Mouse (Mus musculus) monocyte, adult 5-6 weeks (primary cell): ENCODE measurements at regions not wholly inside any gene's neighbourhood (a gene's known extent, or its start where the extent isn't known, plus 50 kb on each side); places are given as distances from the start of the nearest gene placed in this dataset.

Experiments used
- ATAC-seq: fragments of 153-309, 156-312 bp; replicated peaks from 2 replicates; pipeline ENCODE4 v1.8.0; 2017; ENCODE audit warnings: mild to moderate bottlenecking; ENCODE audit not compliant: low TSS enrichment, insufficient number of reproducible peaks, severe bottlenecking, poor library complexity, low FRiP score

DNA sequence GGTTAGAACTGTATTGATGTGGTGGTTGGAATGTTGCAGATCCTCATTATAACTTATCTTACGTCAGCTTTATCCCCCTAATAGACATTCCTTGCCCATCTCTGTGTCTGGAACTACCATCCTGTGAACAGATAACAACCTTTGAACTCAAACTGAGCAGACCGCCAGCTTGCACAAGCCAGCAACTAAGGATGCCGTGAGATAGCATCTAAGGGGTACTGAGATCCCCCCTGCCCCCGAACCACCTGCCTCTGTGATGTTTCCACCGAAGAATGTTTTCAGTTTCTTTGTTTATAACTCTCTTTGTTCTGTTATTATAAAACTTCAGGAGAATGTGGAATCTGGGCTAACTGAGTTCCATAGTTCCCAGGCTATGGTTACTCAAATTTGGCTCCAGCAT is 151.3 kb downstream of the Chic2 start:
- no peak for ATAC-seq

DNA sequence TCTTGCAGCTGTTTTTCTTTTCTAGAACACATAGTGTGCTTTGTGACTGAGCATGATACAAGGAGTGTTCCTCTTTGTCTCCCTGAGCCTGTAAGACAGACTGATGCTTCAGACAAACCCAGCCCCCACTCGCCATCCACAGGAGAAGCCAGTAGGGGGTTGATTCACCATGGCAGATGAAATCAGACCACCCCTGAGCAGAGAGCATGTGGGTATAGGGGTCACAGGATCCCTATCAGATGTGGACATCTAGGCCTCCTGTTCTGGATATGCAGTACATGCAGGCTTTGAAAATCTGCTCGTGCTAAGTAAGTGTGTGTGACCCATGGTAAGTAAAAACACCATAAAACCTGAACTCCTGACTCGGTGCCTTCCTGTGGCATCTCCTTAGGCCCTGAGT is 153.0 kb downstream of the Chic2 start:
- ATAC-seq: no peak

DNA sequence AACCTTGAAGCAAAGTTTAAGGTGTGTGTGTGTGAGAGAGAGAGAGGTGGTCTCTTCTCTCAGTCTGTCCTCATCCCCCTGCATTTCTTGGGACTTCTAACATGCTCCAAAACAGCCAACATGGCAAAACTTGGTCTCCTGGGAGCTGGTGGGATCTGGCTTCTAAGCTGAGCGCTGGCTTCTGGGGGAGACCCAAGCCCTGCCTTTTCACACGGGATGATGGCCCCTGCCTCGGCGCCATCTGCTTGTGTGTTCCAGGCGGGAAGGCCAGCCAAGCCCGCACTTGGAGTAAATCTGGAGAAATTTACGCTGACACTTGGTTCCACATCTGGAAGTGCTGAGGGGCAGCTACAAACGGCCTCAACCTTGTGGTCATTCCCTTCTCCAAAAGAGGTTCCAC is 155.6 kb downstream of the Chic2 start:
- no peak for ATAC-seq

DNA sequence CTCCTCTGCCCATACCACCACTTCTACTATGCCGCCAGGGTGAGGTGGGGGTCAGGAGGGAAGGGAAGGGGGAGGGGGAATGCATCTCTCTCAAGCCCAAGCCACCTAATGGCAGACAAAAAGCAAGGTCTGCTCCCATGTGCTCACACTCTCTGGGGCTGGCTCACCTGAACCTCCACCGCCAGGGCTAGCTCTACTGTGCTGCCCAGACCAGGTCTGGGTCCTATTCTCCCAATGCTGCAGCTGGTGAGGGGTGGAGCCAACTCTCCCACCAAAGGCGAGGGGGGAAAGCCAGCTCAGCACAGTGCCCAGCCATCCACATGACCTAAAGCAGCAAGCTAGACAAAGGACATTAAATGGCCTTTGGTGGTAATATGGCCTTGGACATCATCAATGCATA is 158.6 kb downstream of the Chic2 start:
- no peak for ATAC-seq

DNA sequence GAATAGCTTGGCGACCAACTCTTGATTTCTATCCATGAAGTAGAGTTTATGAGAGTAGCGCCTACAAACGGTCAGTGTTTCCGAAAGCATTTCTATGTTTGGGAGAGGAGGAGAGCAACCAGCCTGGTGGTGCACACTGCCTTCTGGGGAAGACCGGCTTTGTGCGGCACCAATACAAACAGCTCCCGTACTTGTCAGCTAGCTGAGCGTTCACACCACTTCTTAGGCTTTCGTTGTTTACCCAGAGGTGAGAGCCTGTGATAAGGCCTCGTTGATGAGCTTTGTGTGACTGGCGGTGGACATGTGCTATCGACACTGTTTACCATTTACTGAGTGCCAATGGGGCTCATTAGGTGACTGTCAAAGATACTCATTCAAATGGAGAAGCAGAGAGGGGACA is 162.0 kb downstream of the Chic2 start:
- no peak for ATAC-seq

DNA sequence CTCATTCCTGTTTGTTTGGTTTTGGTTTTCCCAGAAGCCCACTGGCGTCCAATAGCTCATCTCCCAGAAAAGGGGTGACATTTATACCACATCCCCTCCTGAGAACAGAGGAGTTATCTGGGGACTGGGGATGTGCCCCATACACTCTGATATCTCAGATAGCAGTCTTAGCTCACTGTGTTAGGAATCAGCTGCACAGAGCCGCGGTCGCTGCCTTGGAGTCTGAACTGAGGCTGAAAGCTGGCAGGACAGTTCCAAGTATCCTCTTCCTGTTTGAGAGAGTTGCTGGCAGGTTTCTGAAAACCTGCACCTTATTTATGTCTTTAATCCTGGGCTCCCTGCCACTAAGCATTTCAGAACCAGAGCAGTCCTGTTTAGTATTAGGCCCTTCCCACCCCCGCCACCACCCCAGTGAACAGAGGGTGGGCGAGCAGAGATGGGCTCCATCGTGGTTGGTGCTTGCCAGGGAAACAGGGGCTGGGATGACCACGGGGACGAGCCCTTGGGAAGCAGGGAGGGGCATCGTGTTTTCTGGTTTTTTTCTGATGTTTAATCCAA is 163.8 kb downstream of the Chic2 start:
- no peak for ATAC-seq

DNA sequence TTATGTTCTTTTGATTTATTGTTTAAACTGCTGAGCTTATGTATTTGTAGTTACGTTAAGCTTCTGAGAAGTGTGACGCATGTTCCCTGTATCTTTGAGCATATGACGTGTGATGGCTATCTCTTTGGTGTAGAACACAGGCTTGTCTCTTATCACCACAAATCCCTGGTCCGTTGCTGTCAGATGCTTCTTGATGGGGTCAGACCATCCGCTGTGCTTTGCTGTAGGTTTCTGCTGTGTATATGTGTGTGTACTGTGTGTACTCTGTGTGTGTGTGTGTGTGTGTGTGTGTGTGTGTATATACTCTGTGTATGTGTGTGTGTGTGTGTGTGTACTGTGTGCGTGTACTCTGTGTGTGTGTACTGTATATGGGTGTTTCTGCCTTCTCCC is 164.5 kb downstream of the Chic2 start:
- no peak for ATAC-seq

DNA sequence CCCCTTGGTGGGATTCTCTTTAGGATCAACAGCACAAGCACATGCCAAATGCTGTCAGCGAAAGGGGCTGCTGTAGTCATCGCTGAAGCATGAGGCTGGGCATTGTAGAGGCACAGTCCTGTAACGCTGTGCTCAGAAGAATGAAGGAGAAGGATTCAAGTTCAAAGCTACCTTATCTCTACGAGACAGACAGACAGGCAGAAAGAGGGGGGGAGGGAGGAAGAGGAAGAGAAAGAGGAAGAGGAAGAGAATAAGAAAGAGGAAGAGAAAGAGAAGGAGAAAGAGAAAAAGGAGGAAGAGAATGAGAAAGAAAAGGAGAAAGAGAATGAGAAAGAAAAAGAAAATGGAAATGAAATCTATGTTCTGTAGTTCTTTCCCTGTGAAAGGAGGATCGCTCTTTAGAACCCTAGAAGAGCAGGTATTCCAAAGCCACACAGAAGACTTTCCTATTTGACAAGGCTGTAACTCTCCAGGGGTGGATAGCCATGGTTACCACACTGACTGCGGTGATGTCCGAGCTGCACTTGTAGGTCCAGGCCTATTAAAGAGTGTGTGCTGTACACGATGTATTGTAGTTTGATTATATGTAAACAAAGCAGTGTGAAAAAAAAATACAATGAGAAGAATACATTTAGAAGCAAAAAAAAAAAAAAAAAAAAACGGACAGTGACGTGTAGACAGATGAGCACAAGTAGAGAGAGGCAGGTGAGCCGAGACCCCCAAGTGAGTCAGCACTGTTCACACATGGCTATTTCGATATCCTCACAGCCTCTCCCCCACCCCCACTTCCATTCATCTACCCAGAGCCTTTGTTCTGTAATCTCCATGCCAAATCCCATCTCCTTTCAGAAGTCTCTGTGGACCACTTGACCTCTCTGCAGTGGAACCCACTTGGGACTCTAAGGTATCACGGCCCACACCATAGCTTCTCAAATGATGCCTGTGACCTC is 165.2 kb downstream of the Chic2 start:
- ATAC-seq: no peak

DNA sequence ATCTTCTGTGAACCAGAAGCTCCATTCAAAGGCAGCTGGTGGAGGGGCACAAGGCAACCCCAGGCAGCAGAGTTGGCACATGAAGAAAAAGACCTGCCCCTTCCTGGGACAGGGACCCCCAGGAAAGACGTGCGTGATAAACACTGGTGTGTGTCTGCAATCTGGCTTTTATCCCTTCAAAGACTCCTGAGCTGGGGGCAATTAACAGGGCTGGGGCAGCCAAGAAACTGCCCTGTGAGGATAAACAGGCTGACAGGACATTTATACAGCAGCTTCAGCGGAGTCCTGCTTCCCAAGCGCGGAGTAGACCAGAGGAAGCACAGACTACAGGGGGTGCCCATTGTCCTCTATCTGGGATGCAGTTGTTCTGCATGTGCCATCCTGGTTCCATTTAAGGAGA is 167.0 kb downstream of the Chic2 start:
- no peak for ATAC-seq

DNA sequence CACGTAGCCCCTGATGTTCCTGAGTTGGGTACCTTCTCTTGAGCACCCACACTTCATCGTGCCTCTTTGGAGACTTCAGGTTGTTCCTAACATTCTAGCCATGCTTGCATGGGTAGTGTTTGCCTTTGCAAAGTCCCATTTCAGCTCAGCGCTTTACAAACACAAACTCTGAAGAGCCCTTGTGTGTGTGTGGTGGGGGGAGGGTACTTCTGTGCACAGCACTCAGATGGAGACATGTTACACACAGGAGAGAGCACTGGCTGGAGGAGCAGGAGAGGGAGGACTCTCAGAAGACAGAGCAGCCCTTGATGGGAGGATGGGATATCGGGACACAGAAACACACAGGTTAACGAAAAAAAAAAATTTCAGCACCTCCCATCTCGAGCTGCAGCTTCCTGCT is 167.4 kb downstream of the Chic2 start:
- no peak for ATAC-seq

DNA sequence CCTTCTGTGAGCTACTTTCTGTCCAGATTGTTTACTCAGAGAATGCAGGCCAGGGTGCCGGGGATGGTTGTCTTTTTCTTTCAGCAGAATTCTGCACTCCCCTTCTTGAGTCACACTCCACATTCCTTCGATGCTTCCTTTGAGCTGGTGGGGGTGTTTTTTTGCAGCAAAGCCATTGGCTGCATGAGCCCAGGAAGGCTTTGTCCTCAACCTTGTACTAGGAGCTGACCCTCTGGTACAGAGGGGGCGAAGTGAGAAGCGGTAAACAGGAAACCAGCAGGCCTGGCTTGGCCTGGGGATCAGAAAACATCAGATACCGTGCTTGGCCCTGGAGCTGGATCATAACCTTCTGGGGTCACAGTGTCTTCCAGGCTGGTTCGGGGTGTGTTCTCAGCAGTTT is 169.9 kb downstream of the Chic2 start:
- ATAC-seq: no peak

DNA sequence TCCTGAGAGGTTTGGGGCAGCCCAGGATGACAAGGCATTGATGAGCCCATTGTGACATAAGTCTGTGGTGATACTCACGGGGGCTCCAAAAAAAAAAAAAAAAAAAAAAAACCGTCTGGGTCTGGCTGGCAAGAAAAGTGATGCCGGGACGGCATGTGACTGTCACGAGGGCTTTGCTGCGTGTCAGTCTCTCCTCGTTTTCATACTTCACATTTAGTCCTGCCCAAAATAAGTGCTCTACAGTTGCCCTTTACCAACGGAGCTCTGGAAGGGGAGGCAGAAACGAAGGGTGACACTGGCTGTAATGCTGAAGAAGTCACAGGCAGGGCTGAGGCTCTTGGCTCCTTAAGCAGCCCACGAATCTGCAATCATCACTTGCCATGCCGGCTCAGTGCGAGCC is 167.9 kb upstream of the Lnx1 start:
- no peak for ATAC-seq

DNA sequence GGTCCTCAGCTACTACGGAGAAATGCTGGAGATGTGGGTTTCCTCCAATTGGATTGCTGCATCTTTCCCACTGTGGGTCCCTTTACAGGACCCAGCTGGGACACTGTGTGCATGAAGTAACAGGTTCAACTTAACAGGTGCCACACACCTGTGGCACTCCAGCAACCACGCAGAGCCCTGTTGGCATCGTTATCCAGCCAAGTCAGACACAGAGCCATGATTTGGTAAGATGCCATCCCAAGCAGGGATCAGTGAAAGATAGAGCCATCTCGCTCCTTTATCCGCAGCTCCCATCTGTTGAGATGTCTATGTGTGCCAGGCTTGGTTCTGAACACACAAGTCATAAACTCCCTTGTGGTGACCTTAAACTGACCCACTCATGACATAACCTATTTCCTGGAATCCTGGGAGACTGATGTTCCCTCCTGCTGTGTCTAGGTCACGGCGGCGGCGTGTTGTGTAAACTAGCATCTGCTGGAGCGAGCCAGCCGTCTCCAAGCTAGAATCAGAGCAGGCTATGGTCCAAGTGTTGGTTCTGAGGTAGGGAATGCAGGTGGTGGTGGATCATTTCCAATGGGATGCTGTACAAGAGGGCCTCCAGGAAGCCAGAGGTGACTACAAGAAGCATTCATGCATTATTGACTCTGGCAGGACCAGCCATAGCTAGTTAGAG is 164.5 kb upstream of the Lnx1 start:
- ATAC-seq: no peak

DNA sequence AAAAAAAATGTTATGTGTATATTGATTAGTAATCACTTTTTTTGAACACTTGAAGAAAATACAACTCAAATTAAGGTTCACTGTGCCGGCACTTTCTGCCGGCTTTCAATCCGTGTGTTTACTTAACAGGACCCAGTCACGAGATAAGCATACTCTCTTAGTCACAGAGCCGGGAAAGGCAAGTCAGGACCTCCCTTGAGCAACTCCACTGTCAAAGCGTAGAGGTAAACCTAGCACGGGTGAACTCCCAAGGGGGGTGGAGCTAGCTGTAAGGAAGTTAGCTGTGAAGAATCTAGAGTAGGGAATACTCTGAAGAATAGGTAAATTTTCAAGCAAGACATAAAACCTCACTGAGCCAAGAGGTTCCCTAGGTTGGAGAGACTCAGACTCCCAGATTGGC is 164.0 kb upstream of the Lnx1 start:
- no peak for ATAC-seq

DNA sequence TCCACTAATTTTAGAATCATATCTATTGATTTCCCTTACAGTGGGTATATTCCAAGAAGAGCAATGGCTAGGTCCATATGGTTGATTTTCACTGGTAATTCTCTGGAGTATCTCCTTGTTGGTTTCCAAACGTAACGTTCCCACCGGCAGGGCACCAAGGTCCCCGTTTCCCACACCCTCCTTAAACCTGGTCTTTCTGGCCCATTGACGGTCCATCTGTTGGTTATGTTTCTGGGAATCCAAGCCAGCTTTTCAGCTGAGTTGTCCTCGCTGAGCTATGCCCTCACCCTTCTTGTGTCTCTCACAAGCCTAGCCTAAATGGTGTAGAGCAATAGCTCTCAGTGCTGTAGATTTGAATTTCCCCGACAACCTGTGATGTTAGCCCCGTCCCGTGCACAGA is 162.7 kb upstream of the Lnx1 start:
- ATAC-seq: no peak

DNA sequence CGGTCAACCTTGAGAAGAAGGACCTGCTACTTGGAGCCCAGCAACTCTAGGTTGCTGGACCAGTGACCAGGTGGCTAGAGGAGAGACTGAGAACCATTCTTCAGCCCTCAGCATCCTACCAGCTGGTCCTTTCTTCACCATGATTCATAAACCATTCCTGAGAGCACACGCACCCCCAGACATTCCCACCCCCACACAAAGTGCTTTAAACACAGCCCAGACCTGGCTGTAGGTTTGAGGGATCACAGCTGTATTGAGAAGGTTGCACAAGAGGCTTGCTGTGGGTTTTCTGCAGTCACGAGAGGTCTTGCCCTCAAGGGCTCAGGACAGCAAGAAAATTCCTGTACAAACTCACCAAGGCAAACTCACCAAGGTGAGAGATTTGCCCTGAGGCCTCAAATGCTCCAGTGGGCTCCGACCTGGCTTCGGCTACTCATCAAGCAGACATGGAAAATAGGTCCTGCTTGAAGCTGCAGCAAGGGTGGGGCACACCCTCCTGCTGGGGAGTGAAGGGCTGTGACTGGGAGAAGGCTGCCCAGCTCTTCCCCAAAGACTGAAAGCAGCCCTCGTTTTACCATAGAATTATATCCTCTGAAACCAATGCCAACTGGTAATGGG is 161.9 kb upstream of the Lnx1 start:
- ATAC-seq: no peak

DNA sequence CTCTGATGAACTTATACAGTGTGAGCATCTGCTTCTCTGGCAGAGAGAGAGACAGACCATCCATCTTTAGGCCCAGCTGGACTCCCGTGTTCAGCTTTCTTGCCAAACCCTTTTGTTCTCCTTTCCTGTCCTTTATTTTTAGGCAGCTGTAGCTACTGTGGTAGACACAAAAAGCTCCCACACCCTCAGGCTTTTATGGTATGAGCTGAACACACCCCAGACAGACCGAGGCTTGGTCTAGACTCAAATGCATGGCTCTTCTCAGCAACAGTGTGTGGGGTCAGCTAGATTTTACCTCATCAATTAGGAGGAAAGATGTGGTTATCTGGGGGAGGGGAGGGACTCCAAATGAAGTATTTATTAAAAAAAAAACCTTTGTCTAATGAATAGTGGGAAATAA is 158.6 kb upstream of the Lnx1 start:
- ATAC-seq: no peak

DNA sequence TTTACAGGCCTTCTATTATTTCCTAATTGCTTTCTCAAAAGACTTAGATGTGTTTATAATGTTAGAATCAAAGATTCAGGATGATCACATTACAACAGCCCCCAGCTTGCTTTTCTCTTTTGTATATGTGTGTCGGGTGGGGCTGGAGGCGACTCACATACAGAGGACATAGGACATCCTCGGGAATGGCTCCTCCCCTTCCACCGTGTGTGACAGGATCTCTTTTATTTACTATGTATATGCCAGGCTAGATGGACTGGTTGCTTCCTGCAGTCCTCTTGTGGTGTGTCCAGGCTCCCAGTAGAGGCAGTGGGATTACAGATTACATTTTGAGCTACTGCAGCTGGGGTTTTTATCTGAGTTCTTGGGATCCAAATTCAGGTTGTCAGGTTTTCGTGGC is 155.1 kb upstream of the Lnx1 start:
- no peak for ATAC-seq

DNA sequence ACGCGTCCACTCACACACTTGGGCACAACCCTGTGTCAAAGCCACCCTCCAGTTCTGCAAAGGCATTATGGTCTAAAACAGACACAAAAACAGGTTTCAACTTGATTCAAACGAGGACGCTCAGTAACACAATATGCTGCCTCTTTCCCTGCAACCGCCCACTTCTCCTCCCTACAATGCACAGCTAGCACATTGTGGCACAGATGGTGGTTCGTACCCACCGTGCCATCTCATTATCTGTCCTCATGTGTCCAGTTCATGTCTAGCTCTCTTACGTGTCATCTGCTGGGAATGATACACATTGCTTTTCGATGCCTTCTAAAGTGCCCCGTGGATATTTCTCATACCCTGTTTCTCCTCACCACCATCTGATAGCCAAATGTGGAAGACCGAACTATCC is 154.4 kb upstream of the Lnx1 start:
- no peak for ATAC-seq

DNA sequence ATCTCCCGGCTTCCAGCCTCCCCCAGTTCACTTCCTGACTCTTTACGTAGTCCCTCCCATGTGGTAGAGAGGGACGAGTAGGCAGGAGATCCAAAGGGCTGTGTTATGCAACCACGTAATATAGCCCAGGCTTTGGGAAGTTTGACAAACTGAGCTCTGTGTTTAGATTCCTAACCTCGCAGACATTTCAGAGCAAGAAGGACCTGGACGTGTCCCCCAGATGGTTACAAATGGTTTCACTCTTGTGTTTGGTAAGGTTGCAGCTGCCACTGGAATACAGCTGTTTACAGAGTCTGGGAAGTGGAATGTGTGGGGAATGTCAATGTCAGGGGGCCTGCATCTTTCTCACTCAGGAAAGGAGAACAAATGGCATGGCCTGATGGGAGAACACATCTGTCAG is 145.1 kb upstream of the Lnx1 start:
- ATAC-seq: no peak
